8 mouse cellular contexts compared by ENCODE assay signal in the genomic region with DNA sequence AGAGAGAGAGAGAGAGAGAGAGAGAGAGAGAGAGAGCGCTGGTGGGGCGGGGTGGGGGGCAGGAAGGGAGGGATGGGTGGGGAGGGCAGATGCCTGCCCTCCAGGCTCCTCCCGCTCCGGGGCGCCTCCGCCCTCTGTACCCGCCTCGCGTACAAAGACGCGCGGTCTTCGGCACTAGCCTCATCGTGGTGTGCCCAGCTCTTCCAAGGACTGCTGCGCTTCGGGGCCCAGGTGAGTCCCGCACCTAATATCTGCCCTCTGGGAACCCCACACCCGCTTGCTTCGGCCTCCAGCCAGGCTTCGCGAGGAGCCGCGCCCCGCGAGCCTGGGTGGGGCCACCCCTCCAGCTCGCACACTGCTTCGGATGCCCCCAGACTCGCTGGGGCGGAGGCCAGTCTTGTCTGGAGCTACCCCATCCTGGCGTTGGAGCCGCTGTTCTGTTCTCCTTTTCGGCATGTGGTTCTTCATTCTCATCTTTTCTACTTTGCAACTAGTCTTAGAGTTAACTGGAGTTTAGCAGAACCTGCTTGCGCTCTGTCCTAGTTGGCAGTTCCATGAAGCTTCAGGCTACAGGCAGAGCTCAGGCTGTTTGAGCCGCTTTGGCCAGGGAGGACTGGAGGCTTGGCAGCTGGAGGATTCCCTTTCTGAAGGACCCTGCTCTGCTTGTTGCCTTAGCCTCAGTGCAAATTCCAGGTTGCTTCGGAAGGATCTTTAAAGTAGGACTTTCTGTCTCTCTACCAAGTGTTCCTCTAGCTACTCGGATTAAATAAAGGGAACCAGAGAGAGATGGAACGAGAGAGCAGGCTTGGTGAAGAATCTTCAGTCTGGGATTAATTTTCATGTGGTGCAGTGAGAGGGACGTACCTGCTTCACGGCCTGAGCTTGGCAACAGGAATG. TPM values are rescaled to one million over a fixed set of nuclear protein-coding genes. Genes with fewer than 3 reads are reported as not detected.
DNase-seq lines count a peak whose midpoint lies in the region; ATAC-seq lines count a peak whose summit lies in the region.

S100a10 (plus strand) TSS at position 100 of the 897 bp plus-strand sequence.

- H3K4me1 ChIP-seq in embryonic facial prominence, embryonic 11.5 days (ENCODE audit: control insufficient read depth, insufficient read depth, low read length) = no peaks in the 10 kb centered on the region
- H3K4me1 ChIP-seq in liver, embryonic 12.5 days = peaks cover 32% of the 10 kb centered on the region
- H3K4me1 ChIP-seq in stomach, embryonic 15.5 days = peaks cover 16% of the 10 kb centered on the region

- peak within 1 kb of the TSS; percentile 77 for H3K9ac ChIP-seq in embryonic facial prominence, embryonic 11.5 days (replicated peaks; ENCODE audit: low read length)
- H3K9ac ChIP-seq in liver, embryonic 12.5 days = peak within 1 kb of the TSS; percentile 65
- H3K9ac ChIP-seq in stomach, embryonic 15.5 days = peak within 1 kb of the TSS; percentile 58

- peak within 1 kb of the TSS; percentile 59 for H3K4me3 ChIP-seq in embryonic facial prominence, embryonic 11.5 days (ENCODE audit: low read depth, low read length)
- H3K4me3 ChIP-seq in liver, embryonic 12.5 days = peak within 1 kb of the TSS; percentile 59
- H3K4me3 ChIP-seq in stomach, embryonic 15.5 days (replicated peaks) = peak within 1 kb of the TSS; percentile 63

- WGBS in embryonic facial prominence, embryonic 11.5 days = 2% methylated on average over 33 of the region's 39 CpGs
- under 1% methylated on average over 36 of the region's 39 CpGs for WGBS in liver, embryonic 12.5 days (ENCODE audit: insufficient replicate concordance)
- 2% methylated on average over 26 of the region's 39 CpGs for WGBS in stomach, embryonic 15.5 days

- ATAC-seq in embryonic facial prominence, embryonic 11.5 days (replicated peaks; ENCODE audit: insufficient number of reproducible peaks, low FRiP score, low TSS enrichment, low read depth) = peak; percentile 87
- ATAC-seq in liver, embryonic 12.5 days = peak; percentile 84
- ATAC-seq in monocyte, adult 5-6 weeks (replicated peaks; ENCODE audit: insufficient number of reproducible peaks, low FRiP score, low TSS enrichment, poor library complexity, severe bottlenecking) = 0 out of 2 replicates have a peak, but pooled peaks have one; percentile 33
- peak; percentile 85; the same call in 1 of the 2 replicates for ATAC-seq in stomach, embryonic 15.5 days (ENCODE audit: insufficient read depth, low FRiP score, low read depth)

- peak within 1 kb of the TSS; percentile 35; the same call in 1 of the 2 replicates for H3K27ac ChIP-seq in embryonic facial prominence, embryonic 11.5 days (replicated peaks; ENCODE audit: low read depth, low read length)
- peak within 1 kb of the TSS; percentile 50; the same call in 1 of the 2 replicates for H3K27ac ChIP-seq in liver, embryonic 12.5 days
- peak within 1 kb of the TSS; percentile 93 for H3K27ac ChIP-seq in stomach, embryonic 15.5 days

- no peaks in the 10 kb centered on the region for H3K9me3 ChIP-seq in embryonic facial prominence, embryonic 11.5 days (replicated peaks; ENCODE audit: control insufficient read depth, low read length)
- no peaks in the 10 kb centered on the region for H3K9me3 ChIP-seq in liver, embryonic 12.5 days (replicated peaks)
- no peaks in the 10 kb centered on the region for H3K9me3 ChIP-seq in stomach, embryonic 15.5 days

- H3K27me3 ChIP-seq in embryonic facial prominence, embryonic 11.5 days (ENCODE audit: control insufficient read depth, insufficient read depth, low read length) = no peaks in the 10 kb centered on the region
- H3K27me3 ChIP-seq in liver, embryonic 12.5 days (replicated peaks) = peaks cover 4% of the 10 kb centered on the region
- no peaks in the 10 kb centered on the region for H3K27me3 ChIP-seq in stomach, embryonic 15.5 days (replicated peaks)

- peak within 1 kb of the TSS; percentile 91 for H3K4me2 ChIP-seq in embryonic facial prominence, embryonic 11.5 days (ENCODE audit: low read depth, low read length)
- H3K4me2 ChIP-seq in liver, embryonic 12.5 days = peak within 1 kb of the TSS; percentile 83
- peak within 1 kb of the TSS; percentile 74 for H3K4me2 ChIP-seq in stomach, embryonic 15.5 days

- no peaks in the 10 kb centered on the region for H3K36me3 ChIP-seq in embryonic facial prominence, embryonic 11.5 days (replicated peaks; ENCODE audit: control insufficient read depth, insufficient read depth, low read depth, low read length)
- H3K36me3 ChIP-seq in liver, embryonic 12.5 days = no peaks in the 10 kb centered on the region
- H3K36me3 ChIP-seq in stomach, embryonic 15.5 days = no peaks in the 10 kb centered on the region

- DNase-seq in right cerebral cortex, adult 2 months (ENCODE audit: low spot score in 2 of 2) = peak; percentile 30 to 41
- DNase-seq in right cerebral cortex, postnatal 36 days (ENCODE audit: low spot score in 2 of 2) = no peak
- DNase-seq in embryonic facial prominence, embryonic 11.5 days (ENCODE audit: low spot score) = peak; percentile 66
- DNase-seq in heart, adult 9 months (ENCODE audit: low spot score in 2 of 2) = peak; percentile 71 to 80
- DNase-seq in kidney, adult 8-10 months = peak; percentile 69 to 71

RNA-seq across cellular contexts. Expression of gene S100a10, which starts in this region (rescaled TPM):
- 224 and 236 TPM in 2 replicates for polyA plus RNA-seq in embryonic facial prominence, embryonic 11.5 days (2014; fragmentation: Nextera tagmentation; extraction: Ambion mirVana)
- 87.8 and 91.1 TPM in 2 replicates for polyA plus RNA-seq in liver, embryonic 12.5 days (2016; fragmentation: Nextera tagmentation; extraction: Ambion mirVana)
- 811 to 1,204 TPM (median 873 TPM) in 3 replicates for total RNA-seq in monocyte, adult 5-6 weeks (2017)
- polyA plus RNA-seq in stomach, embryonic 15.5 days (2015; fragmentation: Nextera tagmentation; extraction: Ambion mirVana) = 444 and 470 TPM in 2 replicates

Comparison
In these comparisons a context has a peak if more than half of its experiments do, and no peak if none do; other contexts are left out.
1. DNase-seq: peak in right cerebral cortex, adult 2 months (2 of 2), embryonic facial prominence, embryonic 11.5 days (single experiment), heart, adult 9 months (2 of 2) and kidney, adult 8-10 months (2 of 2); none in right cerebral cortex, postnatal 36 days (0 of 2).
2. ATAC-seq: peak in every context shown above with its lines; median percentile 87 in embryonic facial prominence, embryonic 11.5 days; 85 in stomach, embryonic 15.5 days; 84 in liver, embryonic 12.5 days; 33 in monocyte, adult 5-6 weeks.
3. H3K27ac ChIP-seq: peak in every context shown above with its lines; median percentile 93 in stomach, embryonic 15.5 days; 50 in liver, embryonic 12.5 days; 35 in embryonic facial prominence, embryonic 11.5 days.
4. Peak in every context shown above with its lines, with median percentiles within 50 percentile points of each other: H3K4me2 ChIP-seq, H3K4me3 ChIP-seq and H3K9ac ChIP-seq.